Mouse (Mus musculus) midbrain, embryonic 16.5 days (tissue): Measurements from ENCODE around the gene Zfp809. TPM values are rescaled to one million over a fixed set of nuclear protein-coding genes. Genes with fewer than 3 reads are reported as not detected.

Source experiments
- ATAC-seq: fragments of 200-750 bp; cut with Nextera tagmentation; 2 replicates; pipeline ENCODE4 v1.8.0; 2017; ENCODE audit warnings: moderate TSS enrichment
- H3K27ac ChIP-seq: fragments of 300-500 bp; sonication (generic); 2 replicates; pipeline ENCODE4 v1.5.1; 2014; ENCODE audit warnings: mild to moderate bottlenecking, low read length, mixed read lengths
- H3K27me3 ChIP-seq: fragments of 300-500 bp; sonication (generic); 2 replicates; pipeline ENCODE4 v1.6.1; 2014; ENCODE audit warnings: low read depth, low read length, mixed read lengths; ENCODE audit not compliant: control insufficient read depth, insufficient read depth
- H3K36me3 ChIP-seq: fragments of 300-500 bp; sonication (generic); 2 replicates; pipeline ENCODE4 v1.6.1; 2014; ENCODE audit warnings: mild to moderate bottlenecking, low read length, moderate library complexity, mixed read lengths; ENCODE audit not compliant: control insufficient read depth, insufficient read depth
- H3K4me1 ChIP-seq: fragments of 300-500 bp; sonication (generic); 2 replicates; pipeline ENCODE4 v1.6.1; 2014; ENCODE audit warnings: mild to moderate bottlenecking, low read length, mixed read lengths; ENCODE audit not compliant: control insufficient read depth, insufficient read depth
- H3K4me2 ChIP-seq: fragments of 300-500 bp; sonication (generic); 2 replicates; pipeline ENCODE4 v1.6.1; 2014; ENCODE audit warnings: mild to moderate bottlenecking, low read length, mixed read lengths
- H3K4me3 ChIP-seq: fragments of 300-500 bp; sonication (generic); 2 replicates; pipeline ENCODE4 v1.5.1; 2014; ENCODE audit warnings: low read depth, mild to moderate bottlenecking, low read length, moderate library complexity, mixed read lengths
- H3K9ac ChIP-seq: fragments of 300-500 bp; sonication (generic); 2 replicates; pipeline ENCODE4 v1.6.1; 2014; ENCODE audit warnings: low read depth, low read length, mixed read lengths
- H3K9me3 ChIP-seq: fragments of 300-500 bp; sonication (generic); replicated peaks from 2 replicates; pipeline ENCODE4 v1.6.1; 2014; ENCODE audit warnings: mild to moderate bottlenecking, low read length, mixed read lengths; ENCODE audit not compliant: control insufficient read depth, poor library complexity, severe bottlenecking
- WGBS: fragments of 180-500 bp; shearing (Covaris S2); extraction: QIAGEN DNeasy Blood & Tissue Kit; methylation state at CpG from one replicate; pipeline ENCODE4 v1.1.7; 2014; 5-methylcytosine and 5-hydroxymethylcytosine counted together
- polyA plus RNA-seq: library from polyadenylated mRNA; unstranded; fragments of >200 nt; fragmentation: Nextera tagmentation; extraction: Ambion mirVana; gene quantifications from 2 replicates; pipeline ENCODE4 v1.2.1, GENCODE M21; 2015

Gene Zfp809
- polyA plus RNA-seq, 1 experiment from 2014 or later, result 8.7 TPM

DNA sequence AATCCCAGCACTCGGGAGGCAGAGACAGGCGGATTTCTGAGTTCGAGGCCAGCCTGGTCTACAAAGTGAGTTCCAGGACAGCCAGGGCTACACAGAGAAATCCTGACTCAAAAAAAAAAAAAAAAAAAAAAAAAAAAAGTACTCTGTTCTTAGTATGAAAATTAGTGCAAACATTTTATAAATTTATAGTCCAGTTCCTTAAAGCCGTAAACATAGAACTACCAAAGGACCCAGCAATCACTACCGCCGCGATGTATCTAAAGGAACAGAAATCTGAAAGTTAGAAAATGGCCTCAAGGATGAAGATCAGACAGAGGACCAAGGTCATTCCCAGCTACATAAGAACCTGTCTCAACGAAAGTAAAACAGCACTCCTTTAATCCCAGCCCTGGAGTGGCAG lies 33.3 kb downstream of the Zfp809 start:
- H3K4me1 ChIP-seq, result peaks cover 3% of the 10 kb centered on the region; the same call in 1 of the 2 replicates
- no peaks in the 10 kb centered on the region for H3K27me3 ChIP-seq
- WGBS, result 79% methylated on average over 8 of the region's 8 CpGs
- H3K4me3 ChIP-seq, result peak overlapping the region; percentile 64
- peaks cover 6% of the 10 kb centered on the region; the same call in 1 of the 2 replicates for H3K9me3 ChIP-seq
- ATAC-seq, result no peak
- peak overlapping the region; percentile 63 for H3K4me2 ChIP-seq
- H3K27ac ChIP-seq, result no peak overlapping the region
- H3K9ac ChIP-seq, result peak overlapping the region; percentile 78
- peaks cover 18% of the 10 kb centered on the region for H3K36me3 ChIP-seq

DNA sequence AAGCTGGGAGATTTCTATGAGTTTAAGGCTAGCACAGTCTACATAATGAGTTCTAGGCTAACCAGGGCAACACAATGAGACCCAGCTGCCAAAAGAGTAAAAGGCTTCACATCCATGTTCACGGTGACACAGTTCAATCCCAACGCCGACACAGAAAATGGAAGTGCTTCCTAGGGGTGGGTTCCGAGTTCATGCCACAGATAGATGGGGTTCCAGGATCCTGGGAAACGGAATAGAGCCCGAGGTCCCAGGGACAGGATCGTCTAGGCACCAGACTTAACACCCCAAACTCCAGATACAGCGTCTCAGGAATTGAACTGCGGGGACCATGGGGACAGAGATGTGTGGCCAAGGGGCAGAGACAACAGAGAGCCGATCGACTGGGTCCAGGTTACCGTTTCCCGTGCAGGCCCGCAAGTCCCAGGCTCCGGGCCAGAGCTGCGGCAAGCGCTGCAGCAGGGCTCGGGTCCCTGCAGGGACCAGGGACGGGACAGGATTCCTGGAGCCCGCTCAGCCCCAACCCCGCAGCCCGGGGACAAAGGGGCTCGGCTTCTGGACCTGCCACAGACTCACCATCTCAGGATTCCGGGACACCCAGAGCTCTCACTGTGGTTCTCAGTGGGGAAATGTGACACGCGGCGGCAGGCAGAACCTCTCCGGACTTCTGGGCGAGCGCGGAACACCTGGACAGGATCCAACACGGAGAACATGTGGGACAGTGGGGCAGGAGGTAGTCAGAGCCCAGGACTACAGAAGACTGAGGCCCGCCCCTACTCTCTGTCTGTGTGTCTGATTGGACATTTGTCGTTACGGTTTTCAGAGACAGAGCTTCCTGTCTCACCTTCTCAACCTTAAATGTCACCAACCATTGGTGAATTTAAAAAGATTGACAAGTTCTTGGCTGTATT lies 33.9 kb downstream of the Zfp809 start, which contains the start of gene Zfp599:
Zfp599 (minus strand) TSS at position 712 of the 908 bp plus-strand sequence.
- Histone ChIP-seq H3K36me3 (peaks cover 13% of the 10 kb centered on the region; the same call in 1 of the 2 replicates), H3K4me1 (peaks cover 3% of the 10 kb centered on the region; the same call in 1 of the 2 replicates), H3K27me3 (no peaks in the 10 kb centered on the region), H3K4me3 (peak within 1 kb of the TSS; percentile 64), H3K9me3 (peaks cover 6% of the 10 kb centered on the region; the same call in 1 of the 2 replicates), H3K27ac (peak within 1 kb of the TSS; percentile 60; the same call in 1 of the 2 replicates), H3K4me2 (peak within 1 kb of the TSS; percentile 63), H3K9ac (peak within 1 kb of the TSS; percentile 78)
- WGBS, result under 1% methylated on average over 35 of the region's 35 CpGs
- peak; percentile 98 for ATAC-seq

DNA sequence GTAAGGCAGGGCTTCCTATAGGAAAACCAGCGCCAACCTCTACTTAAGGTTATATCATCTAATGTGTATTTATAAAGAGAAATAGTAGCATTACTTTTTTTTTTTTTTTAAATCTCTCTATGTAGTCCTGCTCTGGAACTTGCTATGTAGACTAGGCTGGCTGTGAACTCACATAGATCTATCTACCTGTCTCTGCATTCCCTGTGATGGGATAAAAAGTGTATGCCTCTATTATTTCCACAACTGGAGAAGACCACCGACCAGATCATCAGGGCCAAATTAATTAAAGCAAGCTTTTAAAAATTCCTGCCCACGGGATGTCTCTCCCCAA lies 34.5 kb downstream of the Zfp809 start:
- Histone ChIP-seq H3K27me3 (no peaks in the 10 kb centered on the region), H3K4me1 (peaks cover 3% of the 10 kb centered on the region; the same call in 1 of the 2 replicates), H3K9ac (no peak overlapping the region), H3K9me3 (peaks cover 6% of the 10 kb centered on the region; the same call in 1 of the 2 replicates), H3K36me3 (peaks cover 13% of the 10 kb centered on the region; the same call in 1 of the 2 replicates), H3K27ac (no peak overlapping the region), H3K4me3 (peak overlapping the region; percentile 64), H3K4me2 (peak overlapping the region; percentile 63)
- 27% methylated on average over 3 of the region's 3 CpGs for WGBS
- ATAC-seq, result no peak

DNA sequence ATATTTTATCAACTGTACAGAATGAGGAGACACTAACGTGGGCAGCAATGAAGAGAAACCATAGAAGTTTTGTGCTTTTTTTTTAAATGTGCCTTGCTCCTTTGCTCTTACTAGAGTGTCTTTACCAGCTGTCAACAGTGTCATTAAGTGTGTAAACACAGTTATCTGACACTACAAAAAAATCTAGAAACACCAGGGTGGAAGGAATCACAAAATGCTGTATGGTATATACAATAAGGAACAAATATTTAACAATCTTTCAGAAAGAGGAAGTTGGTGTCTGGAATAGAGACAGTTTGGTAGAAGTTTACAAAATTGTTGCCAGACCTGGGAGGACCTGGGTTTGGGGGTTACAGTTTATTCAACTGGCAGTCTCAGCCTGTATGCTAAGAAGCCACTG lies 36.1 kb downstream of the Zfp809 start:
- WGBS, result 90% methylated on average over 1 of the region's 1 CpGs
- no peak for ATAC-seq
- peaks cover 3% of the 10 kb centered on the region; the same call in 1 of the 2 replicates for H3K4me1 ChIP-seq

DNA sequence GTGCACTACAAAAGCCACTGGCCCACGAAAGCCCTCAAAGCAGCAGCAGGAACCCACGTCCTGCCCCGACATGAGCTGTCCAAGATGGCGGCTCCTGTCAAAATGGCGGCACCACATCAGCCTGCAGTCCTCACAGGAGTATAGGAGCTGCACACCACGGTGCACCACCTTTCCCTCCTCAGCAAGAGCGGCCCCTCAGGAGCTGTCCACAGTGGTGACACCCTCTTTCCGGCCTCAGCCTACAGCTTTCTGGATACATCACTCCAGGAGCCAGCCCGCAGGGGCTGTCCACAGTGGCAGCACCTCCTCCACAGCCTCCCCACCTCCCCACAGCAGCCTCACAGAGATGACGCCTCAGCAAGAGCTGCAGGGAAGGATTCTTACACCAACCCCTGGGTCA lies 37.1 kb downstream of the Zfp809 start:
- no peak overlapping the region for H3K4me3 ChIP-seq
- H3K27ac ChIP-seq, result no peak overlapping the region
- peaks cover 3% of the 10 kb centered on the region; the same call in 1 of the 2 replicates for H3K4me1 ChIP-seq
- no peak for ATAC-seq
- no peak overlapping the region for H3K4me2 ChIP-seq
- peaks cover 2% of the 10 kb centered on the region; the same call in 1 of the 2 replicates for H3K9me3 ChIP-seq
- WGBS, result 88% methylated on average over 10 of the region's 10 CpGs
- H3K9ac ChIP-seq, result no peak overlapping the region
- H3K36me3 ChIP-seq, result no peaks in the 10 kb centered on the region
- no peaks in the 10 kb centered on the region for H3K27me3 ChIP-seq

More for the DNA sequence above, 36.1 kb downstream of the Zfp809 start:
- H3K36me3 ChIP-seq, result no peaks in the 10 kb centered on the region
- H3K27me3 ChIP-seq, result no peaks in the 10 kb centered on the region
- H3K4me3 ChIP-seq, result no peak overlapping the region
- no peak overlapping the region for H3K4me2 ChIP-seq
- H3K9me3 ChIP-seq, result no peaks in the 10 kb centered on the region; the same call in 1 of the 2 replicates
- no peak overlapping the region for H3K27ac ChIP-seq
- no peak overlapping the region for H3K9ac ChIP-seq

DNA sequence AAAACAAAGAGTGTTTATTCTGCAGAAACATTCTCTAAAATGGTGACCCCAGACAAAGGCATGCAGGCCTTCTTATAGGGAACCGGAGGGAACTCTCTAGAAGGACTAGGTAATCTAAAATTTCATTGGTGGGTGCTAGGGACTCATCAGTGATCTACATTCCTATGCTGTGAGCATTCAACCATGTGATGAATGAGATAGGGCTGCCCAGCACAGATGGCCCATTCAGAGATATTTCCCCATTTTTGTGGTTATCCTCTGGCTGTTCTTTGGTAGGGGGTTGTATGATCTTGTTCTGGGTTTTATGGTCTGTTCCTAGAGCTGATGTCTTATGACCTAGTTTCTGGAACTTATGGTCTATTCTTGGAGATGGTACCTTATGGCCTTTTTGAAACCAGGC lies 43.4 kb downstream of the Zfp809 start:
- peaks cover 12% of the 10 kb centered on the region; the same call in 1 of the 2 replicates for H3K9me3 ChIP-seq
- no peak overlapping the region for H3K4me3 ChIP-seq
- 94% methylated on average over 1 of the region's 1 CpGs for WGBS
- no peaks in the 10 kb centered on the region for H3K4me1 ChIP-seq
- no peaks in the 10 kb centered on the region for H3K27me3 ChIP-seq
- H3K27ac ChIP-seq, result no peak overlapping the region
- ATAC-seq, result no peak
- H3K9ac ChIP-seq, result no peak overlapping the region
- H3K4me2 ChIP-seq, result no peak overlapping the region
- peaks cover 7% of the 10 kb centered on the region for H3K36me3 ChIP-seq

DNA sequence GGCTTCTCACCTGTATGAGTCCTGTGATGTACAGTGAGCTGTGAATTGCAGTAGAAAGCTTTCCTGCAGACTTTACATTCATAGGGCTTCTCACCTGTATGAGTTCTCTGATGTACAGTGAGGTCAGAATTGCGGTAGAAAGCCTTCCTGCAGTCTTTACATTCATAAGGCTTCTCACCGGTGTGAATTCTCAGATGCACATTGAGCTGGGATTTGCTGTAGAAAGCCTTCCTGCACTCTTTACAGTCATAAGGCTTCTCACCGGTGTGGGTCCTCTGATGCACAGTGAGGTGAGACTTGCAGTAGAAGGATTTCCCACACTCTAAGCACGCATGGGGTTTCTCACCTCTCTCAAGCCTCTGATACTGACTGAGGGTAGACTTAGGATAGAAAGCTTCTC lies 53.2 kb downstream of the Zfp809 start:
- Histone ChIP-seq H3K36me3 (peaks cover 78% of the 10 kb centered on the region), H3K9me3 (peaks cover 51% of the 10 kb centered on the region), H3K9ac (no peak overlapping the region), H3K4me3 (no peak overlapping the region), H3K4me2 (no peak overlapping the region), H3K27me3 (no peaks in the 10 kb centered on the region), H3K27ac (no peak overlapping the region), H3K4me1 (no peaks in the 10 kb centered on the region)
- WGBS, result 100% methylated on average over 4 of the region's 4 CpGs
- no peak for ATAC-seq
